Mouse (Mus musculus): Measurements from ENCODE around the gene Trmt11.
"Not testable (repeated sequence)": the region's sequence is repeated elsewhere in the genome, so short reads cannot be mapped to it uniquely, and the experiment has no call there.

Gene Trmt11

DNA sequence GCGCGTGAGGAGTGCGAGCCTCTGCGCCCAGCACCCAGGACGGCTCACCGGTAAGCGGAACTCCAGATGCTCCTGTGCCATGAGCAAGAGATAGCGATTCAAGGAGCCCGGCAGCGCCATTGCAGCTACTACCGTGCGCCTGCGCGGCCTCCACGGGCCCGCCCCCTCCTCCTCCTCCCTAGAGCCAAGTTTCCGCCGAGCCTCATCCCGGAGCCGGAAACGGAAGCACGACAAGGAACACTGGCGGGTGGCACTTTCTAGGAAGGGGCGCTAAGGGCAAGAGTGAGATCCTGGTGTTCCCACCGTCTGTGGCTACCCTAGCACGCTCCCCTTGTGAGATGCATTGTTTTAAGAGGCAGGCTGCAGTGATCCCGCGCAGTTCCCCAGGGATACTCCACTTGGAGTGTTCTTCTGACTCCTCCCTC lies at the start of gene Trmt11:
TSS of gene Trmt11 (minus strand) at position 208 of the 425 bp plus-strand sequence.
- DNase-seq (ENCODE audit: low spot score in 2 of 2) = peak; percentile 71 to 89

DNA sequence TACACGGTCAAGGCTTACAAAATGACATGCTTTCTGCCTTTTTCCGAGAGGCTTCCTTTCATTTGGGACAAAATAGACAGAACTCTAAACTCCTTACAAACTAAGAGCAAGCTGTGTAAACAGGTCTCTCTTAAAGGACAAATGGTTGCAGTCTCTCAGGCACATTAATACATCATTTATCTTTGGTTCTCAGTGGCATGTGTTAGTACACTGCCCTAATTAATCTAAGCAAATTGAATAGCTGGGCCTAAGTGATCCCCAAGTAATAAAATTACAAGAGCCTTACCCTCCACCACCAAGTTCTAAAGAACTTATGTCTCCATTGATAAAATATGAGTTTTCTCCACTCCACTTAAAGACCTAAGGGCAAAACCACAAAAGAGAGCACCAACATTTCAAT lies 47.1 kb upstream of the Trmt11 start:
- no peak for DNase-seq (ENCODE audit: low spot score in 2 of 2)

DNA sequence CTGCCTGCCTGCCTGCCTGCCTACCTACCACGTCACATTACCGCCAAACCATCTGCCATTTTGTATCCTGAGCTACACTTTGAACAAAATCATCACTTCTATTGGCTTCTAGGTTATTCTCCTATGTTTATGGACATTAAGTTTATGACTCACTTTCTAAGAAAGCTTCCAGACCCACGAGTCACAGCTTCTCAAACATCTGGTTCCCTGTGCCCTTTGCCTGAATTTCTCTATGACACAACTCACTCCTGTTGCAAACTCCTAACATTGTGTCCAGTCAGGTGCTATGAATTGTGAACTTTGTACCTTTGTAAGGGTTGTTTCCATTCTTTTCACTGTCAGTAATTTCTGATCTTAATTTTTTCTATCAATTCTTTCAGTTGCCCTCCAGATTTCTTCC lies 37.7 kb upstream of the Trmt11 start:
- no peak for DNase-seq (ENCODE audit: low spot score in 2 of 2)

DNA sequence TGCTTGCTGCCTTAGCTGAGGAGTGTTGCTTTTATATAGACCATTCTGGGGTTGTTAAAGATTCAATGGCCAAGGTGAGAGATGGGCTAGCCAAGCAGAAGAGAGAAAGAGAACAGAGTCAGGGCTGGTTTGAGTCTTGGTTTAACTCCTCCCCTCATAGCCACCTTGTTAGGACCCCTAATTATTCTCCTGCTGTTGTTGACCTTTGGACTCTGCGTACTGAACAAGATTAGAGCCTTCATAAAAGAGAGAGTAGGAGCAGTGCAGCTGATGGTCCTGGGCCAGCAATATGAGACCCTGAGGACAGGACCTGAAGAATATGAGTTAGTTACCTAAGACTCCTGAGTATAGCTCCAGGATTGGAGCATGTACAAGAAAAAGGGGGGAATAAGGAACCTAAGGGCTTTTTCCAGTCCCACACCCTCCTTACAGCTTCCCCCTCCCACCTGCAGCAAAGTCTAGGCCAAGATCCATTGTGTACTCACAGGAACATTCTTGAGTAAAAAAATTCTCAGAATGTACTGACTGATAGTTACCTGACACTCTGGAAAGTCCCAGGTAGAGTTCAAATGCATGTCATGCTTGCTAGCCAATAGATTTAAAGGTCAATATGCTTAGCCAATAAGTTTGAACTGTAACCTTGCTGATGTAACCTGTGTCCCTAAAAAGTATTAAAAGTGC lies 36.1 kb upstream of the Trmt11 start:
- DNase-seq (ENCODE audit: low spot score in 2 of 2) = not testable (repeated sequence)

DNA sequence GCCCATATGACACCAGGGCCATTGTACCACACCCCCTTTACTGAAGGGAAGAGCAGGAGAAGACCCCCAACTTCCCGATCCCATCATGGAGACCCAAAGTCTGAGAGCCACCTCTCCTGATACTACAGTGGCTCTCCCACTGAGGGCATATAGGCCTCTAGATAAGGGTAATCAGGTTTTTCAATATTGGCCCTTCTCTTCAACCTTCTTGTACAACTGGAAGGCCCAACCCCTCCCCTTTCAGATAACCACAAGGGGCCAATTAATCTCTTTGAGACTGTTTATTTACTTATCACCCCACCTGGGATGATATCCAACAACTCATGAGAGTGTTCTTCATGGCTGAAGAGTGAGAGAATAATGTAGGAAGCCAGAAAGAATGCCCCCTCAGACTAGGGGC lies 32.2 kb upstream of the Trmt11 start:
- DNase-seq (ENCODE audit: low spot score in 2 of 2) = no peak

DNA sequence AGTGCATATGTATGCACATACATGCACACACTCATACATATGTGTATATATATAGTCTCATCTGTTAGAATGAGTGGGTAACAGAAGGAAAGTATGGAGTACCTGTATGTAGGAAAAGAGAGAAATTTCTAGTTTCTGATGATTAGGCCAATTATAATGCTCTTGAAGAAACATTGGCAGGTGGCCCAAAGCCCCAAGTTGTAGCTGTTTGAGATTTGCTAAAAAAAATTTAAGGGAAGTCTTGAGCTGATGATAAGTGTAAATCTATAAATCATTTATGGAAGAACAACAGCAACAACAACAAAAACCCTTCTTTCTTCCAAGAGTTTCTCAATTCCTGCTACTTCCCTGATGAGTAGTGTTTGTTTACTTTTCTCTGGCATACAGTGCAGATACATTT lies 29.4 kb upstream of the Trmt11 start:
- DNase-seq (ENCODE audit: low spot score in 2 of 2) = no peak

DNA sequence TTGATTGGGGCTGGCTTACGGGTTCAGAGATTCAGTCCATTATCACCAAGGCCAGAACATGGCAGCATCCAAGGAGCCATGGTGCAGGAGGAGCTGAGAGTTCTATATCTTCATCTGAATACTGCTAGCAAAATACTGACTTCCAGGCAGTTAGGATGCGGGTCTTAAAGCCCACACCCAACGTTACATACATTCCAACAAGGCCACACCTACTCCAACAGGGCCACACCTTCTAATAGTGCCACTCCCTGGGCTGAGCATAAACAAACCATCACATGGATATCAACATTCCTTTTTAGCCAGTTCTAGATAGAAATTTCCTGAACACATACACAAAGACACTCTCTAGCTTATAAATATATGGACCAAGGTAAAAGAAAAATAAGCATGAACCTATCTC lies 29.0 kb upstream of the Trmt11 start, which contains the start of gene Hint3:
TSS of gene Hint3 (minus strand) at position 120 of the 400 bp plus-strand sequence.
- no peak for DNase-seq (ENCODE audit: low spot score in 2 of 2)

DNA sequence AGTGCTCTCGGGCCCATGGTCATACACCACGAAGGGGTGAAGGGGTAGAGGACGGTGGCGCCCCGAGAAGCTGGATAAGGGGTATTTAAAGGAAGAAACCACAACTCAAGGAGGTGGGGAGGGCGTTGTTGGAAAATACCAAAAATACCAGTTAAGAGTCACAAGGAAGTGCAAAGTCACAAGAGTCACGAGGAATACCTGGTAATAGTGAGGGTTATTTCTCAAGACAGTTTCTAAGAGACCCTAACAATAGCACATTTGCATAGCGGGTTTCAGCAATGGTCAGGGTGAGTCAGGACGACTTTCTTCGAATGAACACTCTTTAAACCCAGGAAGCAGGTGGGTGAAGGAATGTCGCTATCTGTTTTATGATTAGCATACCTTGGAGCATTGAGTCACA lies 27.9 kb upstream of the Trmt11 start:
- not testable (repeated sequence) for DNase-seq (ENCODE audit: low spot score in 2 of 2)

DNA sequence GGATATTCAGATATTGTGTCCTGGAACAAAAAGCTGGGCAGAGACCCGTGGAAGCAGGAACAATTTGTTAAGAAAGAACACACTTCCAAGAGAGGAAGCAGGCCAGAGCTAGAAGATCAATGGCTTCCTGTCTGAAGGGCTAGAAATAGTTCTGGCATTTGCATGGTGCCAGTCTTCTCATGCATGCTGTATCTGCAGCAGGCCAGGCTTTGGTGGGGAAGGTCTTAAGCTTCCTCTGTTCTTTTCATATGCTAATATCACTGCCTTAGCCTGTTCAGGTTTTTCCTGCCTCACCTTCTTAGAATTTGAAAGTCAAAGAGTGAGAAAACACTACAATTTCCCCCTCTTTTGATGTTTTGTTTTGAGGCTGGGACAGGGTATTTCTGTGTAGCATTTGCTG lies 27.0 kb upstream of the Trmt11 start:
- no peak for DNase-seq (ENCODE audit: low spot score in 2 of 2)

DNA sequence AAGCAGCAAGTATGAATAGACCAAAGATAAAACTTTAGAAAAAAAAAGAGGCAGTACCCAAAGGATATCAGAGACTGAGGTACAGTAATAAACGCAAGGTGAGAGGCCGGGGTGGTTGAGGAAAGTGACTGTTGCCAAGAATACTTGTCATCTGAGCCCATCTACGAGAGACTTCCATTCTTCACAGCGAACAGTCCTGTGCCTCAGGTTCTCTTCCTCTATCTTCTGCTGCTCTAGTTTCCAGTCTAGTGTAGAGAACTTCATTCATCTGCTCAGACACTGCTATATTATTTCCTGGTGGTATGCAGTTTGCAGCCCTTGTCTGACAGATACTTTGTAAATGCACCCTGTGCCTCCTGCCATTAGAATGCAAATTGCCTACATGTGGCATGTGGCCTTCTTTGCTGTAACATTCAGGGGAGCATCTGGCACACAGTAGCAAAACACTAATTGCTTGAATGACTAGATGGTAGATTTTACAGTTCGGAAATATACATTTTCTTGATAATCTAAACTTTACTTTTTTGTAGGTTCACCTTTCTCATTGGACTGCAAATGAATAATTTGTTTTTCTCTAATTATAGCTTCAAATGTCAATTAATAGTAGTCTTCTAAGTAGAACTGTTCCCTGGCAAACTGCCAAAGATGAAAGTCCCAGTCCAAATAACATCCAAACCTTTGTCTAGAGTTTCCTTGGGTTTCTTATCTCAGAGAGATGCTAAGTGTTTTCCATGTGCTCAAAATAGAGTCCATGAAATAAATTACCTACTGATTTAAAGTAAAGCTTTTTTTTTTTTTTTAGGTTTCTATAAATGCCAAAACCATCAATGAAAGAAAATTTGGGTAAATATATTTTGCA lies 23.8 kb upstream of the Trmt11 start:
- no peak for DNase-seq (ENCODE audit: low spot score in 2 of 2)

DNA sequence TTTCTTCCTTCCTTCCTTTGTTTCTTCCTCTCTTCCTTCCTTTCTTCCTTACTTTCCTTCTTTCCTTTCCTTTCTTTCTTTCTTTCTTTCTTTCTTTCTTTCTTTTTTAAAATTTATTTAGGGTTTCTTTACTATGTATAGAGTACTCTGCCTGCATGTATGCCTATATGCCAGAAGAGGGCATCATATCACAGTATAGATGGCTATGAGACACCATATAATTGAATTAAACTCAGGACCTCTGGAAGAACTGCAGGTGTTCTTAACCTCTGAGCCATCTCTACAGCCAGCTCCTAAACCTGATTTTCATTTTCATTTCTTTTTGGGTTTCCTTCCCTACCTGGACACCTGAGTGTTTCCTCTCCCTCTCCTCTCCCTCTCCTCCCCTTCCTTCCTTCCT lies 22.4 kb upstream of the Trmt11 start:
- no peak for DNase-seq (ENCODE audit: low spot score in 2 of 2)

DNA sequence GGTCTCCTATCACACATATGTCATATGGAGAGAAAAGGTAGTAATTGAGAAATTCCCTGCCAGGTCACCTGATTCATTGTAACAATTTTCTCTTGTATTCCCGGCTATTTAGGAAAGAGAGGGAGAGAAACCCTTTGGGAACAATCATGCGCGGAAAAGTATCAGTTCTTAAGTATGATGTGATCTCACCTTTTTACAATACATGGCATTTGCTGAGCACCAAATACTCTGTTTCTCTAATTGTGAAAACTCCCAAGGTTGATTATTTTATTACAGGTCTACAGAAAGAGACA lies 18.3 kb upstream of the Trmt11 start:
- no peak for DNase-seq (ENCODE audit: low spot score in 2 of 2)

DNA sequence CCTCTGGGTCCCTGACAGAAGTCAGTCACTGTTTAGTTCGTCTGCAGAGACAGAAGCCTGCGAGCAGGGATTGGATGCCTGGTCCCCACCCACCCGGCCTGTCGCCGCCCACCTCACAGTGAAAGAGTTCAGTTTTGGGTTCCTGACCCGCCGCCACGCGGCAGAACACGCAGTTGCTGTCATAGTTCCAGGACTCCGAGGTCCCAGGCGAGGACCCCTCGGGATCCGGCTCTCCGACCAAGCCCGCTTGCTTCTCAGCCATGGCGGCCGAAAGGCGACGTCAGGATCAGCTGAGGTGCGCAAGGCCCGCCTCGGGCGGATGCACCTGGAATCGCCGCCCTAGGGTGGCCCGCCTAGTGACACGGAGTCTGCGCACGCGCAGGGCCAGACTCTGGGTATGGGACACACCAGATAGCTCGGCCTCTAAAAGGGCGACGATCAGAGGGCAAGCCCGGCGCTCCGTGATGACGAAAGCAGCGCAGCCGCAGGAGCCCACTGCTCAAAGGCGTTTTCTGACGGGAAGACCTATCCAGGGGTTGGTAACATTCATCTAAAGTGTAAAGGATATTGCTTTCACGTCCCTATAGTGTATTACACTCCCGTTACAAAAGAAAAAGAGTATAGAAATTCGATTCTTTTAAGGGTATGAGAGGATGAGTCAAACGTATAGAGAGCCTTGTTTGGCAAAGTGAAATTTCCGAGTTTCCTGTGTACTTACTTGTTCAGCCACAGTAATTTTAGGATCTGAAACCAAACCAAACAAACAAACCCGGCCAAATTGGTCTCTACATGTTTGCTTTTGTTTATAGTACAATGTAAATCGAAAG lies 17.8 kb upstream of the Trmt11 start:
- peak; percentile 98 to 99 for DNase-seq (ENCODE audit: low spot score in 2 of 2)

DNA sequence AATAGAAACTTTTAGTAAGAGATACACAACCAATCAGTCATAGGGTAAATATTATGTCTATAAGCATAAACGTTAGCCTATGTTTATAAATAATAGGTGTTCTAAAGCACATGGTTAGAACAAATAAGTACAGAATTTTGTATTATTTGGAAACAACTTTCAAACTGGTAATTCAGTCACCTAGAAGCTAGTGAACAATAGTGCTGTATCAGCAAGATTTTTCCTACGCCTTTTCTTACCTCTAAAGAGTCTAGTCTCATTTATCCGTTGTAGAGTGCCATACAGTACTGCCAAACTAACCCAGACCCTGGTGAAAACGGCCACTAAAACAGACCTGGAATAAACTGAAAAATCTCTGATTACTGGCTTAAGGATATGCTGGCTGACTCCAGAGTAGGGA lies 12.5 kb upstream of the Trmt11 start:
- DNase-seq (ENCODE audit: low spot score in 2 of 2) = no peak

DNA sequence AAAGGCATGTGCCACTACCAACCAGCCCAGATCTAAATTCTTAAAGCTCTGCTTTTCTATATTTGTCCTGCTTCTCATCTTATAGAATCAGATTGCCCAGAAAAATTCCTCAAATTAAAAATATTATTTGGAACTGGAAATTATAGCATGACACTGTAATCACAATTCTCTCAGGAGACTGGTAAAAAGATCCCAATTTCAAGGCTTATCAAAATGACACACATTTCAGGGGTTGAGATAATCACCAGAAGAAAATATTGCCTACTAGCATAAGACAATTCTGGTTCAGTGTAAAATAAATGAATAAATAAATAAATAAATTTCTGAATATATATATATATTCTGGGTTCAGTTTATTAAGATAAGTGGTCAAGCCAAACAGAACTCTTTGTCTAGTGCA lies 9.1 kb upstream of the Trmt11 start:
- no peak for DNase-seq (ENCODE audit: low spot score in 2 of 2)

DNA sequence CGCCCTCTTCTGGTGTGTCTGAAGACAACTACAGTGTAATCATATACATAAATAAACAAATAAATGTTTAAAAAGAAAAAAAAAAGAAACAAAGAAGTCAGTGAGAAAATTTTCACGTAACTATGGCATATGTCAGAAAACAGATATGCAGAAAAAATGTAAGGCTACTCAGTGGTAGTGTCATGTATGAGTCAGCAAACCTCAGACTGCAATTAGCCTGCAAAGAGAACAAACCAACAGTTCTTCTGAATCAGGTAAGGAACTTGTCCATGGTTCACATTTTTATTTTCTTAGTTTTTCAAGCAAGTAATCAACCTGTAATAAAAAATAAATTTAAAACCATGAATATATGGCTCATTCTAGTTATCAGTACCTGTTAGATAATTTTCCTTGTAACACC lies 7.6 kb upstream of the Trmt11 start:
- DNase-seq (ENCODE audit: low spot score in 2 of 2) = no peak

DNA sequence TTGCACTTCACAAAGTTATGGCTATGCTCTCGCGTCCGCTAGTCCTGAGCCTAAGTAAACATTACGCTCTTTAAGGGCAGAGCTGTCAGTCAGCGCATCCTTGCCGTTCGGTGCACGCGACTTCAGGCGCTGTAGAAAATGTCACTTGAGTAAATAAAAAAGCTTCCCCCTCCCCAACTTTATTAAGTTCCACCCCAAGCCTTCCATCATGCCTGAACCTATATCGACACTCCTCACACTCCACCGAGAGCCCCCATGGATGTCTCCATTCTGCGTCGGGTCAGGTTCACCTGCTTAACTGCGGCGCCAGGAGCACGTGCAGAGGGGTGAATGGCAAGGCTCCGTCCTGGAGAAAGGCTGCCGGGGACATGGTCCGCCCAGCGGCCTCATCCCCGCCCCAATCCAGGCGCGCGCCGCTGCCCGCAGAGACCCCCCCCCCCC lies 435 bp downstream of the Trmt11 start:
- DNase-seq (ENCODE audit: low spot score in 2 of 2) = no peak

DNA sequence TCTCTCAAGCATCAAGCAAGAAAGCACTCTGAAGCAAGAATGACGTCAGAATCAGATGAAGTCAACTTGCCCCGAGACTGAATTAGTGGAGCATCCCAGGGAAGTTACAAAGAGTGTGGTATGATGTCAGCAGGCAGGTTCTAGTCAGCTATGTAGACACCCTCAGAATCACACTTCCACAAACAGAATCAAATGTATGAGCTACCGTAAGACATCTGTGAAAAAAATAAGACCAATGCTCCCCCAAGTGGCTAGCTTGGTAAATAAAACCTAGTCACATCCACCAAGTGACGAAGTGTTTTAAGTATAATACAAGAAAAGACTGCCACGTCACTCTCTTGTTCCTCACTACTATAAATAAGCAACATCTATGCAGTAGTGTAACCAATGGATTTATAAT lies 13.5 kb downstream of the Trmt11 start:
- peak in 1 of 2 experiments; percentile 47 for DNase-seq (ENCODE audit: low spot score in 2 of 2)

DNA sequence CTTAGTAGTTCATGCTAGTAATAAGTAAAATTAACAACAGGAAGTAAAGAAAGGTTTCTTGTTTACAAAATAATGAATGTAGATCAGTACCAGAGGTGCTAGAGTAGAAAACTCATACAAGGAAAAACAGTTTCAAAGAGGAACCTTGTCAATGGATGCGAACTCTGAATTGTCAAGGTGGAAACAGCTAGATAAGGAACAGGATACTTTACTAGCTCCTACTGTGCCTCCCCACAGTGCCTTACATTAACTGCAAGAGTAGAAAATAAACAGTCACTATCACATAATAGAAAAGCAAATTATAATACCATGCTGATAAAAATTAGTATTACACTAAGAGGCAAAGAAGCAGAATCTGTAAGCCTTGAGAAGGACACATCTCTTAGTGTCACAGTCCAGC lies 14.9 kb downstream of the Trmt11 start:
- DNase-seq (ENCODE audit: low spot score in 2 of 2) = no peak

DNA sequence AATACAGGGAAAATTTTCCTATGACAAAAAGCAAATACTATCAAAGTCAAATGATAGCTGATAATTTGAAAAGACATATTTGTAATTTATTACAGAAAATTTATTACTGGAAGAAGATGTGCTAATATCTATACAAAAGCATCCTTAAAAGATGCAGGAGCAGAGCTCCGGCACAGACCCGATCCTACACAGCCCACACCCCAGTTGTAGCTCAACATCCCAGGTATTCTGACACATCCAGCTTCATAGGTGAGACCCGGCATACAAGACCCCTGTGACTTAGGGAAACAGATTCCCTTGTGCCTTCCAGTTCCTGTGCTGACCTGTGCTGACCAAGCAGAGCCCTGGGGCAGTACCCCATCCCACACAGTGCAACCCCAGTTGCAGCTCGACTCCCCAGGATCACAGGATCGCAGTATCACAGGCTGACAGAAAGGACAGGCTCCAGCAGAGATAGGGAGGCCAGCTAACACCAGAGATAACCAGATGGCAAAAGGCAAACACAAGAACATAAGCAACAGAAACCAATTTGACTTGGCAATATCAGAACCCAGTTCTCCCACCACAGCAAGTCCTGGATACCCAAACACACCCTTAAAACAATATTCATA lies 22.8 kb downstream of the Trmt11 start:
- DNase-seq (ENCODE audit: low spot score in 2 of 2) = no peak

DNA sequence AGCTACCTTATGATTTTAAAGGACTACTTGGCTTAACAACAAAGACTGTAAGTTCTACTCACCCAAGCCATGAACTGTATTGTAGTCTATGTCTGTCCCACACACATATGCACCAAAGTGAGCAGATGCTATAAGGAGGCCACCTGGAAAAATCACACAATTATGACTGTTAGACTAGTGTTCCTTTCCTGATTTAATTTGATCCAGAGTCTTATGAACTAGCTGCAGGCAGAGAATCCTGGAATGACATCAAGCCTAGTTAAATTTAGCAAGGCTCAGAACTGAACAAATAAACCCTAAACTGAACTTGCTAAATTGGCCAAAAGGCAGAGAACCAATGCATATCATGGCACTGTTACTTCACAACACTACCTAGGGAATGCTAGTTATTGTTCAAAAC lies 34.2 kb downstream of the Trmt11 start:
- DNase-seq (ENCODE audit: low spot score in 2 of 2) = no peak

DNA sequence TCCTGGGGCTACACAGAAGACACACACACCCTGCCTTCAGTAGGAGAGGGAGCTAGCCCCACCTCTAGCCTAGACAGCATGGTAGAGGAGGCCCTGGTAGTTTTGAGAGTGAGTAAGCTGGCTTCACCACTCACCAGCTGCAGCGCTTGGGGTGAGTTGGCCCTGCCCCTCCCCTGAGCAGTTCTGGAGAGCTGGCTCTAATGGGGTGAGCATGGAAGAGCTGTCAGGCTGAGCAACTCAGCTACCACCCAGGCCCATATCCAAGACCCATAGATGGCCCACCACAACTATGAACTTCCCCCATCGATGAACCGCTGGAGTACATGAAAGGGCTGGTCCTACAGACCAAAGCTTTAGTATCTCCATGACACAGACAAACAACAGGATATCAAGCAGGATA lies 35.9 kb downstream of the Trmt11 start:
- DNase-seq (ENCODE audit: low spot score in 2 of 2) = no peak

All from left cerebral cortex, adult 9 months (tissue).